Mouse (Mus musculus) mesoderm, embryonic 11.5 days (tissue): ENCODE measurements around the gene Il20ra.
"Not testable (repeated sequence)": the region's sequence is repeated elsewhere in the genome, so short reads cannot be mapped to it uniquely, and the experiment has no call there.

Experiments
- DNase-seq: peaks from one replicate; pipeline ENCODE4 v3.0.0-alpha.2; 2012; ENCODE audit warnings: low read depth, low spot score

Il20ra gene

DNA sequence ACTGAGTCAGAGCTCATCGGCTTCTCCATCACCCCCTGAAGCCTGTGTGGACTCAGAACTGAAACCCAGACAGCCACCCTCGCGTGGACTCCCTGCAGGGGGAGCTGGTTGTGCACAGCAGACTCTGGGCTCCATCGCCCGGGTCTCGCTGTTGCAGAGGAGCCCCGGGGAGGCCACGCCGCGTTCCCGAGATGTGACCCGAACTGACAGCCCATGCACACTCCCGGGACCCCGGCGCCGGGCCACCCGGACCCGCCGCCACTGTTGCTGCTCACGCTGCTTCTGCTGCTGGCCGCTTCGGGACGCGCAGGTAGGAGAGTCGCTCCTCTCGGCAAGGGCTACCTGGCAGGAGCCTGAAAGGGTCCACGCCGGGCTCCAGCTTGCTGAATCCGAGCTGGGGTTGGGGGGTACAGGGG is at the start of gene Il20ra:
TSS of gene Il20ra (plus strand) at position 150 of the 416 bp plus-strand sequence.
- DNase-seq: peak; percentile 45

DNA sequence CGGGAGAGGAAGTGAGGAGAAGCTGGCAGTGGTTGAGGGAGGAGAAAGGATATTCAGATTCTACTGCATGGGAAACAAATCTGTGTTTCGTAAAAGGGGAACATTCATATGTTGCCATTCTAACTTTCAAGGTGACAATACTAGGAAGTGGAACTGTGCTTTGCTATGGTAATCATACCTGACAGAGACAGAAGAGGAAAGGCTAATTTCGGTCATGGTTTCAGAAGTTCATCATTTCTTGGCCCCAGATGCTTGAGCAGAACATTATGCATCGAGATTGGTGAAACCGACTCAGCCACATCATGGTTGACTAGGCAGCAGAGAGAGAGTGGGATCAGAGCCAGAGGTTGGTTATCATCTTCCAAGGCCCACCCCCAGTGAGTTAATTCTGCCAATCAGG is 43.4 kb upstream of the Il20ra start:
- no peak for DNase-seq

DNA sequence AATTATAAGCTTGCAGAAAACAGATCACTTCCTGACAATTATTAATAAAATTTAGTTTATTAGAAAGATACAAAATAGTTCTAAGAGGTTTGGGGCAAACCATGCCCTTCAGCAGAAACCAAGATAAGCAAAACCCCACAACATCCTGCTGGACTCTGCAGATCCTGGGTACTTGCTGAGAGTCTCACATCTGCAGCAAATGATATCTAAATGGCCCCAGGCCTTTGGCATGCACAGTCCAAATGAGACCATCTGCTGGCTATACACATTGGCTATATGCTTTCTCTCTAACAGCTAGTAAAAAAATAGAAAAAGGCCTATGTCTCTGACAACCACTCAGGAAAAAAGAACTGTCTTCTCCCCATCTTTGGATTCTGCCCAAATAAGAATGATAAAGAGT is 40.4 kb upstream of the Il20ra start:
- no peak for DNase-seq

DNA sequence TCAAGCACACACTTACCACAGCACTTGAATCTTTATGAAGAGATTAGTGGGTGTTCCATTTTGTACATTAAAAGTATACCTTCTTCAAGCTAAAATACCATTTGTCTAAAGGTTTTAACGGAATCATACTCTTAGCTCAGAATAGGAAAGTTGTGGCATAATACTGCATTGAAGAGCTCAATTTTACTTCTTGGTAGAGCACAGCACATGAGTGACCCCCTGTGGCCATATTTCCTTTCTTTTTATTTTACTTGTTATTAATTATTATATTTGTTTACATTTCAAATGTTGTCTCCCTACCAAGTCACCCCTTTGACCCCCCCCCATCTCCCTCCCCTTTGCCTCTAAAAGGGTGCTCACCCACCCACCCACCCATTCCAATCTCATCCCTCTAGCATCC is 39.2 kb upstream of the Il20ra start:
- DNase-seq: no peak

DNA sequence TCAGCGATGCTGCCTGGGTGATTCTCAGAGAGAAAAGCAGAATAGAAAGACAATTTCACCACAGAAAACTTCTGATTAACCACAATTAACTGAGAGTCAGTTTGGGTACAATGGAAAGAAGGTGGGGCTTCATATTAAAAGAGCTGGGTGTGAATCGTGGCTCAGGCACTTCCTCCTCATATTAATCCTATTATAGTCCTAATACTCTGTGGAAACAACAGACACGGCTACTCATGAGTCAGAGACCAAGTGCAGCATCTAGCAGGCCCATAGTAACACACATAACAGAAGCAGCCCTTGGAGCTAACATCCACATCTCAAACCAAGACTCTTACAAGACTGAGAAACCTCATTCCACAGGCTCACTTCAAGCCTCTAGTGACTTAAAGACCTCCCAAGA is 24.7 kb upstream of the Il20ra start:
- no peak for DNase-seq

DNA sequence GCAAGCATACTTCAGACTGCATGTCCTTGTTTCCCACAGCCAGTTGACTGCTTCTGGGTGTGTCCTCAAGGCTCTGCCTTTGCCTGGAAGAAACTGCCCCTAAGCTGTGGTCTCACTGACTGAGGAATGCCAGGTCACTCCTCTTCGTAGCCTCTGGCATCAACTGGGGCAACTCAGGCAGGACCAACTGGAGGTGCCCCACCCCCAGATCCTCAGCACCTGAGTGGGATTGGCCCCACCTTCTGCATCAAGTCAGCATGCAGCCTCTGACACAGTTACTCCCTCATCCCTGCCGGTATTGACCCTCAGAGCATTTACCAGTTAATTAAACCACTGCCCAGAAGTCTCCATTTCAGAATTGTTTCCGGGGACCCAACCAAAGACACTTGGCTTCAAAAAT is 21.1 kb upstream of the Il20ra start:
- no peak for DNase-seq

DNA sequence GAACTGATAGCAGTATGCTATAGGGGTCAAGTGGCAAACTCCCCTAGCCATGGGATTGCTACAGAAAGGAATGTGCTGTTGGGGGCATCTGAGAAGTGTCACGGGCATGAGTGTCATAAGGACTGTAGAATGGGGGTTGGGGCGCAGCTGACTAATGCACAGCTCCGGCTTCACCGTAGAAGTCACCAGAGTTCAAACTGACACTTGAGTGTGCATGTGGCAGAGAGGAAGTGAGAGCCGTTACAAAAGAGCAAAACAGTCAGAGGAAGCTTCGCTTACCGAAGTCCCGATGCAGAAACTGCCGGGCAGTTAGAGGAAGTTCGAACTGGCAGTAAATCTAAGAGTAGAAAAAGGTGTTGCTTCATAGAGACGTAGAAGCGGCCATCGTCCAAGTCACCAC is 20.6 kb upstream of the Il20ra start:
- DNase-seq: no peak

DNA sequence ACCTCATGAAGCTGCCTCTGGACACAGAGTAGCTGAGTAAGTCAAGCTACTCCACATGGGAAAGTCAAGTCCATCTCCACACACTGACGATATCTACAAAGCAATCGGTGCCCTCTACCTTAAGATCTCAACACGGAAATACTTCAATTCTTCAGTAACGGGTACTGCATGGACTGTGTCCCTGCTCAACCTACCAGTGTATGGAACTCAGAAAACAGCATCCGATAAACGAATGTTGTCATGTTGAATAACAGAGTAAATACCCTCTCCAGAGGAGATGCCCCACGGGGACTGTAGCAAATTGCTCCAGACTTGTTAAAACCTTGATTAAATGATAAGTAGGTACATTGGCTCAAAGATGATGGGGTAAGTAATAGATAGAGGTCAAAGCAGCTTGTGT is 20.0 kb upstream of the Il20ra start:
- no peak for DNase-seq

DNA sequence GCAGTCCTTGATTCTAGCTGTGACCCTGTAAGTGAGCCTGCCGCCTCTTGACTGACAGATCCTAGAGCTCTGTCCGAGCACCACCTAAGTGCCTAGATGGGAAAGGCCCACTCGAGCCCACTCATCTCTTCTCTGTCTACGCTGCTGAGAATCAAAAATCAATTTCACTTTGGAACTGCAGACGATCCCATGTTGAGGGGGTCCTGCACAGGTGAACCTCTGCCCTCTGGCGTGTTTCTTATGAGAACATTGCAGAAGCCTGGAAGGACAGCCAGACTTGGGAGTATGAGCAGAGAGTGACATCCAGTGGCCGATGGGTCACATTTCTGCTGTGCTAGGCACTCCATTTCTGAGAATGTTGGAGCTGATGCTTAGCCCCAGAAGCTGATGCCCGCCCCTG is 19.4 kb upstream of the Il20ra start:
- peak; percentile 32 for DNase-seq

DNA sequence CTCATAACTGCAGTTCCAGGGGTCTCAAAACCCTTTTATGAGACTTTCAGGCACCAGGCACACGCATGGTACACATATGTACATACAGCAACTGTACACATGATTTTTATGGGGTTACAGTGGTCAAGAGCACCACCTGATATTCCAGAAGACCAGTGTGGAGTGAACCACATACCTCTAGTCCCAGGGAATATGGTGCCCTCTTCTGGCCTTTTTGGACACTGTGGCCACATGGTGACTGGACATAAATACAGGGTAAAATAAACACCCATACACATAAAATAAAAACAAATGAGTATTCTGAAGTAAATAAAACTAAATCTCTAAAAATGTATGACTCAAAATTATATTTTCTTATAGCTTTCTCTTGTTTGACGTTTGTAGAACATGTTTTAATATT is 18.7 kb upstream of the Il20ra start:
- peak; percentile 27 for DNase-seq

DNA sequence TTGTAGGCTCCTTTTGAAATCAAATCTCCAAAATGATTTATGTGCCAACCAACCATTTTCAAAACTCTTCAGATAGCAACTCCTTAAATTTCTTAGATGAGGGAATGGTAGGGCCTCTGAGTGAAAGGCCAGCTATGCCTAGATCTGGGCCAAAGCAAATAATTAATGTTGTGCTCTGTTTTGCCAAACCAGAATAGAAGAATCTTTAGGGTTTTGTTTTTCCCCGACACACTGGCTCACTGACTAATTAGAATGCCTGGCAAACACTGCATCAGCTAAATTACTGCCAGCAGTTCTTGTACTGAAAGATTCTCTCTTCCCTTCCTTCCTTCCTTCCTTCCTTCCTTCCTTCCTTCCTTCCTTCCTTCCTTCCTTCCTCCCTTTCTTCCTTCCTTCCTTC is 13.0 kb upstream of the Il20ra start:
- DNase-seq: no peak

DNA sequence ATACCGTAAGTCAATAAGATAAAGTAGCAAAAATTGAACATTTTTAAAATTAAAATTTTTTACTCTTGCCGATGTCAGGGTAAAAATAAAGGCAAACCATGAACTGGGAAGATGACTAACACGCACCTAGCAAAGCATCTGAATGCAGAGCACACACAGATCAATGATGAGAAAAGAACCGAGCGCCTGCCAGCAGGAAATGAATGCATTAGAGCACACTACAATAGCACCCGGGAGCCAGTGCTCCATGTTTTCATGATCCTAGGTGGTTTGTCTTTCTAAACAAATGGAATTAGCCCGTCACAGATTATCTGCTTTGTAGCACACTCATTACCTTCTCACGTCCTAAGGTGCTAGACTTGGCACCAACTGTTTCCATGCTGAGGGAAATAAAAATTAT is 7.9 kb upstream of the Il20ra start:
- no peak for DNase-seq

DNA sequence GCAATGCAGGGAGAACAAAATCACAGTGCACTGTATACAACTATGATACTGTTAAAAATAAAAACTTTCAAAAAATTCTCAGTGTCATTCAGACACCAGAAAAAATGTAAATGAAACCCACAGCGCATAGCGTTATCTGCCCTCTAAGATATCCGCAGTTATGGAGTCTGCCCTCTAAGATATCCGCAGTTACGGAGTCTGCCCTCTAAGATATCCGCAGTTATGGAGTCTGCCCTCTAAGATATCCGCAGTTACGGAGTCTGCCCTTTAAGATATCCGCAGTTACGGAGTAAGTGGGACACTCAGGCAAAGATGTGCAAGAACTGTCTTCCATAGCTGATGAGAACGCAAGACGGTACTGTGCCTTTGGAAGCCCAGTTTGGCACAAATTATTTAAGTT is 4.6 kb upstream of the Il20ra start:
- DNase-seq: no peak

DNA sequence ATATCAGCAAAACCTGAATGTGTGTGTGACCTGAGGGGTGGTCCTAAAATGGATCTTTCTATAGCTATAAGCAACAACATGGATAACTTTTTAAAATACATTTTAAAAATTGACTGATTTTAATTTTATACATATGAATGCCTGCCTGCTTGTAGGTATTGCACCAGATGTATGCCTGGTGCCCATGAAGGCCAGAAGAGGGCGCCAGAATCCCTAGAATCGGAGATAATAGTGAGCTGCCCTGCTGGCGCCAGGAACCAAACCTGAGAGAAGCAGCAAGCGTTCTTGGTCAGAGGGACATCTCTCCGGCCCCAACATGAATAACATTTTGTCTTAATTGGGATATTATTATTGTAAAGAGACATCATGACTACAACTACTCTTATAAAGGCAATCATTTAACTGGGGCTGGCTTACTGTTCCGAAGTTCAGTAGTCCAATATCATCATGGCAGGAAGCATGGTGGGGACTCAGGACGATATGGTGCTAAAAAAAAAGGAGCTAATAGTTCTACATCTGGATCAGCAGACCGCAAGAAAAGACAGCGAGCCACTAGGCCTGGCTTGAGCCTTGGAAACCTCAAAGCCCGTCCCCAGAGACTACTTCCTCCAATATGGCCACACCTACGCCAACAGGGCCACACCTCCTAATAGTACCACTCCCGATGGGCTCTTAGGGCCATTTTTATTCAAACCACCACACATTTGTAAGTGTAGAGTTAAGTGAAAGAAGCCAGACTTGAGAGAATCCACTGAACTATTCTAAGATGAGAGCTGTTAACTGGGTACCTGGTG is 3.9 kb upstream of the Il20ra start:
- DNase-seq: peak; percentile 60

DNA sequence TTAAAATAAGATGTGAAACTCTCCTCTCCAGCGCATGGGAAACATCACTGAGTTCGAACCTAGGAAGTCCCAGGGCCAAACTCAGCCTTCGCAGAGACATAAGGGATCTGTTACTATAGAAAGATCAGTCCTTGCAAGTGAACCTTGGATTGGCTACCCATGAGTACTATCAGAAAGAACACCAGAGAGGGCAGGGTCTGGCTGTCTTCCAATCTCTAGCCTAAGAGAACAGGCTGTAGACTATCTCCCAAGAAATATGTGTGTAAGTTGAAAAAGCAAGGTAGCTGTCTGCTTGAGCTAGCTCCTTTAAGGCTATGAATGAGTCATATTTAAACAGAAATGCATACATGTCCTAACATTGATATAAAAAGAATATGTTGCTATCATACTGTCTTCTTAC is 1.4 kb upstream of the Il20ra start:
- no peak for DNase-seq

DNA sequence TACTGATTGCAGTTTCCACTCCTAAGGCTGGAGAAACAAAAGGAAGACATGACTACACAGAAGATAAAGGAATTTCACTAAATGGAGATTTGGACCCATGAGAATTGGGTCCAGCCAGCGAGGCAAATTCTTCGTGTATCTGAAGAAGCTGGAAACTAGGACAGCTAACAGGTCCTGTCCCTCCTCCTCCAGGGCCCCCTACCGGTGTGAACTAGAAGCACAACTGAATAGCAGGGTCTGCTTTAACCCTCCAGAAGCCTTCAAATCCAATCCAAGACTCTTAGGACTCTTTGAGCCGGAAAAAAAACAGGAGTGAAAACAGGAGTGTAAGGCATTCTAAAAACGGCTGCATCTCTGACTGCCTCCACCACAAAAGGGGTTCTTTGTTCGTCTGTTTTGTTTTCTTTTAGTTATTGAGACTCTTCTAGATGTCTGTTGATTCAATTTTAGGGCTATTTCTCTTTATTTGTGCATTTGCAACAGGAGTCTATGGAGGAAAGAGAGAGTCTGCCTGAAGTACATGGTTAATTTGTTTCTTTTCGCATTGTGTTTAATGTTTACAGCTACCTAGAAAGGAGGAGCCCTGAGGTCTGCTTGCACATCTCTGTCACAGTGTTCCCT is 709 bp upstream of the Il20ra start:
- peak; percentile 45 for DNase-seq

DNA sequence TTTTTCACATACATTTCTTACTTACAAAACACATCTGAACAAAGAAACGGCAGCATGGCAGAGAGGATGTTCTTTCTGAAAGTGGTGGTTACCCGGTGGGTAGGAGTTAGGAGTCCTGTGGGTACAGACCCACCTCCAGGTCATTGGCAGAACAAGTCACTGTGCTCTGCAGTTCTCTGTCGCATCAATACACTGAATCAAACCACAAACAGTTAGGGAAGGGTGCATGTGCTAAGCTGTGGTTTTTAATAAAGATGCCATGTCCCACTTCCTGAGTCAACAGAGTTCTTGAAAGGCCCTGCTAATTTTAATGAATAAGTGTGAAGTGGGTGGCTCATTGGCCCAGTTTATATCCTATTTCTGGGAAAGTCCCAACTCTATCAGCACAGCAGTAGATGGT is 6.3 kb downstream of the Il20ra start:
- DNase-seq: no peak

DNA sequence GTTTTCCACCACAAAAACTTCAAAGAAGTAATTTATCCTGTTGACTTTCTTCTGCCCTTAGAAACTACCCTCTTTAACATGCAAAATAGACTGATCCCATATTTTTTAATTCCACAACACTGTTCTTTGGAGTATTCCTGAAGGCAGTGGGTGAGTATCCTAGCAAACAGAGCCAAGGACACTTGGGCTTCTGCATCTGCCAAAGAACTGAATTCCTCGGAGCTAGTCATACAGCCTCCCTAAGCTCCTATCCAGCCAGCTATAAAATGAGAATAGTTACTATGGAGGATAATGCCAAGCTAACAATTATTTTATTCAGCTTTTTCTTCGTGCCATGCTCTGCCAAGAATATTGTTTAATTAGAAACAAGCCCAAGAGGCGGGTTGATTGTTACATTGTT is 9.9 kb downstream of the Il20ra start:
- no peak for DNase-seq

DNA sequence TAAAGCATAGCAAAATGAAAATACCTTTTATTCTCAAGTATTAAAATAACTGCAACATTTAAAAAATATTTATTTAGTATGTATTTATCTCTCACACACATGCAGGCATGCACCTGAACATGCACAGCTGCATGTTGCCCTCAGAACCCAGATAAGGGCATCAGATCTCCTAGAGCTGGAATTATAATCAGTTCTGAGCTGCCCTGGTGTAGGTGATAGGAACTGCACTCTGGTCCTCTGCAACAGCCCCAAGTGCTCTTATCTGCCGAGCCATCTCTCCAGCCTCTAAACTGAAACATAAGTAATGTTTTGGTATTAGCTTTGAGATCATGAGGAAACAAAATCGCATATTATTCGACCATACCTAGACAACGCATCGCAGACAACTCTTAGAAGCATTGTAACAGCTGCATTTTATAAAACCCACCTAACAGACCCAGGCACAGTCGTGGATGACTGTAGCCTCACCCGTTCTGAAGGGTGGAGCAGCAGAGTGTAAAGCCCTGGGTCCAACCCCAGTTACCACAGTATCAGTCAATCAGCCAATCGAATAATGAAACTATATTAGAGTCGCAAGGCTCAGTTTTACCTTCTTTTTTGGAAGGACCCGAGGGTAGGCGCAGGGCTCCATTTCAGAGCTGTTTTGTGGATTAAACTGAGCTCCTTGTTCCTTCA is 11.9 kb downstream of the Il20ra start:
- no peak for DNase-seq

DNA sequence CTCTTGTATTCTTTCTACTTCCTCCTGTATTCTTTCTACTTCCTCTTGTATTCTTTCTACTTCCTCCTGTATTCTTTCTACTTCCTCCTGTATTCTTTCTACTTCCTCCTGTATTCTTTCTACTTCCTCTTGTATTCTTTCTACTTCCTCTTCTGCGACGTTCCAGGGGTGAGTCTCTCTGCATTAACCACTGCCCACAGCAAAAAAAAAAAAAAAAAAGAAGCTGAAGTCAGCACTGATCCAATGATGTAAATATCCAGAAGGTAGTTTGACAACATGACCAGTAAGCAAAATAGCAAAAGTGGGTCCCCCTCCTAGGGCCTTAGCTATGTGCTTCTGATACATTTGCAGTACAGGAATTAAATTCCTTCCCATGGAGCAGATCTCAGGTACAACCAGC is 26.1 kb downstream of the Il20ra start:
- not testable (repeated sequence) for DNase-seq

DNA sequence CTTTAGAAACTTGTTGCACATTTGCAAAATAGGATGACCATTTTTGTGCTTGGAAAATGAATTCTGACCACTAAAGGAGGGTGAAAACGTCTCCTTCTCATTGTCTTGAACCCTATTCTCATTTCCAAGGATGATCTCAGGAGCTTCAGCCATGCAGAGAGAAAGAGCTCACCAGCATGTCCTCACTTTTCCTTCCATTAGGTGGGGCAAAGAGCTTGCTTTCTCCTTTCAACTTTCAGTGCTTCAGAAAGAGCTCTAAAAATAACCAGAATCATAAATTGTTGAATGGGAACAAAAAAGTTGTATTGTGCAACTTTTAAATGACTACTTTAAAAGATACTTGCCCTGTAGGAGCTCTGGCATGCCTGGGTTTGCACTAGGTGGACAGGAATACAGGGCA is 33.3 kb downstream of the Il20ra start:
- no peak for DNase-seq

DNA sequence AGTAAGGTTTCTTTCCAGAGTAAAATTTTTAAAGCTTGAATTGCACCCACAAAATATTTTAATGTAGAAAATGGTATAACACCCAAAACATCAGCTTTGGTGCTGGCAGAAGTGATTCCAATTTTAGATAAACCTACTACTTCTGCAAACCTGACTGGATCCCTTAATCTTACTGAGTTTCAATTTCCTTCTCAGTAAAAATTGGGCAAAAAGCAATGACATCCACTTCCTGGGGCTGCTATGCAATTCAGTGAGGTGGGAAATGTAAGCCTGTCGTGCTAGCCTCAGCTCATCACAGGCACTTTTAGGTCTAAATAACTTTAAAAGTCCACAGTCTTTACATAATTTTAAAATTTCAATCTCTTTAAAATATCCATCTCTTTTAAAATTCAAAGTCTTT is 33.8 kb downstream of the Il20ra start:
- no peak for DNase-seq

DNA sequence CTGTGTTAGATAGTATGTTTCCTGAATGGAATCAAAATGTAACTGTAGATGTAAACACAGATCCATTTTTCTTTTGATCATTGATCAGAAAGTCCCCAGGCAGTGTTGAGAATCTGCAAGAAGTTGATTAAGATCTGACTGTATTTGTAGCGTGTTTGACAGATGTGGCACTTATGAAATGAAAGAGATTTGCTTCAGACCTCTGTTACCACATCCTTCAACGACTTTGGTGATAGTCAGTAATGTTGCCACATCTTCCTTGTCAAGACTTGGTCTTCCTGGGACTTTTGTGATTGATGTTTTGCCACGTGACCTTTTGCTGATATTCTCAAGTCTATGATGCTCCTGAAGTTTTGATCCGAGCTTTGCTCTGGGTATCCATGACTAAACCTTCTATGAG is 35.3 kb downstream of the Il20ra start:
- DNase-seq: no peak
